Mouse (Mus musculus): ENCODE measurements around the gene Olfr543. TPM values are rescaled to one million over a fixed set of nuclear protein-coding genes. Genes with fewer than 3 reads are reported as not detected.

Olfr543 gene
- 0.15 and 0.28 TPM in 2 replicates for polyA plus RNA-seq (2015; fragmentation: Nextera tagmentation; extraction: Ambion mirVana)

GRCm38 (mm10) chr7:102481579-102481978 is at the start of gene Olfr543:
Olfr543 (minus strand) TSS chr7:102481679.

GRCm38 (mm10) chr7:102499473-102499872 is 18.0 kb upstream of the Olfr543 start, which contains the start of gene Olfr545:
Olfr545 (minus strand) TSS chr7:102499573.

GRCm38 (mm10) chr7:102488161-102488560 is 6.7 kb upstream of the Olfr543 start, which contains the start of gene Olfr544:
Olfr544 (minus strand) TSS chr7:102488313.

GRCm38 (mm10) chr7:102441657-102442391 is 39.7 kb downstream of the Olfr543 start, which contains the start of gene Rrm1:
Rrm1 (plus strand) TSS chr7:102441695.

Other genes with a start within 250 kb of the Olfr543 start
- 67.7 and 84.5 TPM in 2 replicates for gene Rhog, start 225.6 kb downstream of the Olfr543 start, polyA plus RNA-seq (2015; fragmentation: Nextera tagmentation; extraction: Ambion mirVana)
- gene Stim1, start 213.9 kb downstream of the Olfr543 start, polyA plus RNA-seq (2015; fragmentation: Nextera tagmentation; extraction: Ambion mirVana): 42.4 and 46.2 TPM in 2 replicates
- 45.5 and 58.6 TPM in 2 replicates for gene Rrm1, start 40.0 kb downstream of the Olfr543 start, polyA plus RNA-seq (2015; fragmentation: Nextera tagmentation; extraction: Ambion mirVana)
- 0.05 TPM in 2 replicates for gene Olfr544, start 6.6 kb upstream of the Olfr543 start, polyA plus RNA-seq (2015; fragmentation: Nextera tagmentation; extraction: Ambion mirVana)
- gene Olfr545, start 17.9 kb upstream of the Olfr543 start, polyA plus RNA-seq (2015; fragmentation: Nextera tagmentation; extraction: Ambion mirVana): not detected in 2 replicates
- gene Olfr547, start 53.1 kb upstream of the Olfr543 start, polyA plus RNA-seq (2015; fragmentation: Nextera tagmentation; extraction: Ambion mirVana): not detected in 2 replicates
- gene Olfr548-ps1, start 59.2 kb upstream of the Olfr543 start, polyA plus RNA-seq (2015; fragmentation: Nextera tagmentation; extraction: Ambion mirVana): not detected in 2 replicates
- gene Olfr549, start 68.2 kb upstream of the Olfr543 start, polyA plus RNA-seq (2015; fragmentation: Nextera tagmentation; extraction: Ambion mirVana): not detected in 2 replicates
- gene Trim21, start 83.8 kb upstream of the Olfr543 start, polyA plus RNA-seq (2015; fragmentation: Nextera tagmentation; extraction: Ambion mirVana): 0.45 and 0.80 TPM in 2 replicates
- gene Olfr550, start 89.8 kb upstream of the Olfr543 start, polyA plus RNA-seq (2015; fragmentation: Nextera tagmentation; extraction: Ambion mirVana): not detected in 2 replicates
- gene Olfr551, start 110.2 kb upstream of the Olfr543 start, polyA plus RNA-seq (2015; fragmentation: Nextera tagmentation; extraction: Ambion mirVana): not detected in 2 replicates
- not detected in 2 replicates for gene Olfr552, start 116.1 kb upstream of the Olfr543 start, polyA plus RNA-seq (2015; fragmentation: Nextera tagmentation; extraction: Ambion mirVana)
- gene Olfr553, start 136.5 kb upstream of the Olfr543 start, polyA plus RNA-seq (2015; fragmentation: Nextera tagmentation; extraction: Ambion mirVana): not detected in 2 replicates
- gene Olfr554, start 156.8 kb upstream of the Olfr543 start, polyA plus RNA-seq (2015; fragmentation: Nextera tagmentation; extraction: Ambion mirVana): not detected in 2 replicates
- gene Olfr555, start 177.1 kb upstream of the Olfr543 start, polyA plus RNA-seq (2015; fragmentation: Nextera tagmentation; extraction: Ambion mirVana): not detected in 2 replicates
- gene Olfr556, start 183.2 kb upstream of the Olfr543 start, polyA plus RNA-seq (2015; fragmentation: Nextera tagmentation; extraction: Ambion mirVana): not detected in 2 replicates
- gene Trim68, start 205.6 kb upstream of the Olfr543 start, polyA plus RNA-seq (2015; fragmentation: Nextera tagmentation; extraction: Ambion mirVana): 17.6 and 21.1 TPM in 2 replicates
- gene Olfr557, start 214.2 kb upstream of the Olfr543 start, polyA plus RNA-seq (2015; fragmentation: Nextera tagmentation; extraction: Ambion mirVana): not detected in 2 replicates
- 0.28 and 0.49 TPM in 2 replicates for gene Olfr558, start 220.5 kb upstream of the Olfr543 start, polyA plus RNA-seq (2015; fragmentation: Nextera tagmentation; extraction: Ambion mirVana)
- gene Olfr33, start 237.4 kb upstream of the Olfr543 start, polyA plus RNA-seq (2015; fragmentation: Nextera tagmentation; extraction: Ambion mirVana): not detected in 2 replicates
- gene Olfr559, start 245.8 kb upstream of the Olfr543 start, polyA plus RNA-seq (2015; fragmentation: Nextera tagmentation; extraction: Ambion mirVana): not detected in 2 replicates

Data from urinary bladder, postnatal 0 days (tissue).